Mouse (Mus musculus): ENCODE results near the gene Krtap6-5.
"Not testable (repeated sequence)": the region's sequence is repeated elsewhere in the genome, so short reads cannot be mapped to it uniquely, and the experiment has no call there.

Krtap6-5 gene

GRCm38 (mm10) chr16:89047783-89048182, at the start of gene Krtap6-5:
Gene Krtap6-5 (minus strand): TSS chr16:89047883.
- DNase-seq, result no peak

- not testable (repeated sequence) for DNase-seq
Observed at GRCm38 (mm10) chr16:89071041-89071440, 23.4 kb upstream of the Krtap6-5 start.

- DNase-seq, result not testable (repeated sequence)
Observed at GRCm38 (mm10) chr16:89063902-89064301, 16.2 kb upstream of the Krtap6-5 start, which contains the start of gene 1110025L11Rik. Gene 1110025L11Rik (minus strand): TSS chr16:89064002.

GRCm38 (mm10) chr16:89041372-89041771, 6.3 kb downstream of the Krtap6-5 start, which contains the start of gene Gm10228:
Gene Gm10228 (minus strand): TSS chr16:89041472.
- DNase-seq, result not testable (repeated sequence)

GRCm38 (mm10) chr16:89031399-89031798, 16.3 kb downstream of the Krtap6-5 start, which contains the start of gene Krtap6-1:
Gene Krtap6-1 (plus strand): TSS chr16:89031699.
- DNase-seq, result not testable (repeated sequence)

GRCm38 (mm10) chr16:89014984-89015383, 32.7 kb downstream of the Krtap6-5 start, which contains the start of gene Gm10229:
Gene Gm10229 (plus strand): TSS chr16:89015284.
- DNase-seq, result not testable (repeated sequence)

GRCm38 (mm10) chr16:89013973-89014372, 33.7 kb downstream of the Krtap6-5 start:
- no peak for DNase-seq

GRCm38 (mm10) chr16:89010659-89011058, 37.0 kb downstream of the Krtap6-5 start, which contains the start of gene Krtap22-2:
Gene Krtap22-2 (minus strand): TSS chr16:89010759.
- DNase-seq, result no peak

Data from cerebellum, postnatal 10 days (tissue).